Mouse (Mus musculus): ENCODE data around the gene Lhx2. TPM values are rescaled to one million over a fixed set of nuclear protein-coding genes. Genes with fewer than 3 reads are reported as not detected.
A peak's percentile ranks its signal among the peaks of the same experiment; 100 is the strongest.

Lhx2 gene
- total RNA-seq, 2 experiments from 2014 or later = 0.91 to 1.5 TPM

- no peak for DNase-seq
Observed at GRCm38 (mm10) chr2:38359186-38359585, 20.1 kb downstream of the Lhx2 start.

GRCm38 (mm10) chr2:38359811-38360210 lies 20.7 kb downstream of the Lhx2 start:
- no peak for DNase-seq

GRCm38 (mm10) chr2:38366222-38366621 lies 27.1 kb downstream of the Lhx2 start:
- no peak for DNase-seq

- DNase-seq = no peak
Observed at GRCm38 (mm10) chr2:38367023-38367422, 27.9 kb downstream of the Lhx2 start.

GRCm38 (mm10) chr2:38367852-38368251 lies 28.8 kb downstream of the Lhx2 start:
- no peak for DNase-seq

- DNase-seq = peak; percentile 70
Observed at GRCm38 (mm10) chr2:38368746-38369330, 29.8 kb downstream of the Lhx2 start.

GRCm38 (mm10) chr2:38375606-38376304 lies 36.7 kb downstream of the Lhx2 start:
- DNase-seq = peak; percentile 82

- no peak for DNase-seq
Observed at GRCm38 (mm10) chr2:38377254-38377653, 38.2 kb downstream of the Lhx2 start.

- DNase-seq = no peak
Observed at GRCm38 (mm10) chr2:38378346-38378745, 39.3 kb downstream of the Lhx2 start.

GRCm38 (mm10) chr2:38378849-38379545 lies 39.9 kb downstream of the Lhx2 start:
- DNase-seq = no peak

- DNase-seq = no peak
Observed at GRCm38 (mm10) chr2:38379546-38379870, 40.4 kb downstream of the Lhx2 start.

- no peak for DNase-seq
Observed at GRCm38 (mm10) chr2:38380136-38381083, 41.3 kb downstream of the Lhx2 start.

- no peak for DNase-seq
Observed at GRCm38 (mm10) chr2:38387568-38388262, 48.6 kb downstream of the Lhx2 start.

GRCm38 (mm10) chr2:38394977-38395868 lies 56.1 kb downstream of the Lhx2 start:
- no peak for DNase-seq

GRCm38 (mm10) chr2:38395869-38396236 lies 56.8 kb downstream of the Lhx2 start:
- DNase-seq = no peak

GRCm38 (mm10) chr2:38397306-38397705 lies 58.2 kb downstream of the Lhx2 start:
- no peak for DNase-seq

- no peak for DNase-seq
Observed at GRCm38 (mm10) chr2:38397882-38398281, 58.8 kb downstream of the Lhx2 start.

GRCm38 (mm10) chr2:38402611-38403010 lies 63.5 kb downstream of the Lhx2 start:
- no peak for DNase-seq

- DNase-seq = no peak
Observed at GRCm38 (mm10) chr2:38403231-38403630, 64.2 kb downstream of the Lhx2 start.

GRCm38 (mm10) chr2:38404007-38404596 lies 65.0 kb downstream of the Lhx2 start:
- DNase-seq = no peak

Measured in adrenal gland, postnatal 10 days (tissue).